Mouse (Mus musculus): ENCODE measurements around the gene Mageb3.
"Not testable (repeated sequence)": the region's sequence is repeated elsewhere in the genome, so short reads cannot be mapped to it uniquely, and the experiment has no call there.

Gene Mageb3

GRCm38 (mm10) chr2:121955765-121956223, at the start of gene Mageb3, which contains the start of gene Ctdspl2:
Gene Mageb3, minus strand, starts transcription at chr2:121956092.
Gene Ctdspl2, plus strand, starts transcription at chr2:121956001.
- peak; percentile 95 to 97 for DNase-seq (ENCODE audit: low spot score in 2 of 2)

GRCm38 (mm10) chr2:121995738-121996137, 39.8 kb upstream of the Mageb3 start:
- no peak for DNase-seq (ENCODE audit: low spot score in 2 of 2)

- DNase-seq (ENCODE audit: low spot score in 2 of 2) = no peak
Measured at GRCm38 (mm10) chr2:121957216-121957792, 1.4 kb upstream of the Mageb3 start.

- peak; percentile 94 to 95 for DNase-seq (ENCODE audit: low spot score in 2 of 2)
Measured at GRCm38 (mm10) chr2:121956224-121957018, 529 bp upstream of the Mageb3 start.

GRCm38 (mm10) chr2:121954971-121955656, 778 bp downstream of the Mageb3 start:
- no peak for DNase-seq (ENCODE audit: low spot score in 2 of 2)

GRCm38 (mm10) chr2:121943364-121943763, 12.5 kb downstream of the Mageb3 start:
- DNase-seq (ENCODE audit: low spot score in 2 of 2) = no peak

- not testable (repeated sequence) for DNase-seq (ENCODE audit: low spot score in 2 of 2)
Measured at GRCm38 (mm10) chr2:121937624-121938023, 18.3 kb downstream of the Mageb3 start.

- no peak for DNase-seq (ENCODE audit: low spot score in 2 of 2)
Measured at GRCm38 (mm10) chr2:121916047-121916970, 39.6 kb downstream of the Mageb3 start.

GRCm38 (mm10) chr2:121909975-121910374, 45.9 kb downstream of the Mageb3 start:
- DNase-seq (ENCODE audit: low spot score in 2 of 2) = no peak
